ENCODE assay signal across 17 mouse cellular contexts in the genomic region with DNA sequence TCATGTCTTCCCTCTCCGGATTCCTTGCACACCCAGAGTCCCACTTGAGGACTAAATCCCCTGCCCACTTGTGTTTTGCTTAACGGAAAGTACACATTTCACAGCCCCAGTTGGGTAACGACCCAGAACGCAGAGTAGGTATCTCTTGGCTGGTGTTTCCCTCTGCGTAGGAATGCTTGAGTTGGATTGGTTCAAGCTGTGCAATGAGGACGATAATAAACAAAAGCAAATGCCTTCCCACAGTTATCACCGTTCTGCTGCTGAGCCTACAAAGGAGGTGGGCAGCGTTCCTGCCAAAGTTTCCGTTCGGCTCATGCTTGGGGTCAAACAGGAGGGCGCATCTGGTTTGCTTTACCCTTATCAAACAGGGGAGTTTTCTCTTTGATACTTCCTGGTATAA.
DNase-seq lines count a peak whose midpoint lies in the region; ATAC-seq lines count a peak whose summit lies in the region.
"Had no signal": no experiment of that assay in that cellular context is flagged by ENCODE, and none has a peak within 500 bp of the region (broad histone marks: within the 10 kb centered on the region; RNA-seq: fewer than 3 reads in every experiment).

No protein-coding gene starts in this region.

- WGBS in heart, embryonic 10.5 days: 46% methylated on average over 11 of the region's 11 CpGs
- 42% methylated on average over 11 of the region's 11 CpGs for WGBS in embryonic facial prominence, embryonic 15.5 days
- WGBS in stomach, embryonic 15.5 days: 61% methylated on average over 11 of the region's 11 CpGs

- H3K4me1 ChIP-seq in heart, embryonic 10.5 days: peaks cover 12% of the 10 kb centered on the region; the same call in 1 of the 2 replicates
- H3K4me1 ChIP-seq in embryonic facial prominence, embryonic 15.5 days: no peaks in the 10 kb centered on the region
- no peaks in the 10 kb centered on the region for H3K4me1 ChIP-seq in stomach, embryonic 15.5 days
- H3K4me1 ChIP-seq: liver, embryonic 12.5 days; neural tube, embryonic 15.5 days had no signal

- intact Hi-C loops in heart, postnatal 14 days (cut with DNase I): no loop called here

- peak; percentile 43; the same call in 1 of the 2 replicates for ATAC-seq in embryonic facial prominence, embryonic 15.5 days (ENCODE audit: insufficient number of reproducible peaks, low FRiP score, low TSS enrichment, low read depth)
- ATAC-seq in stomach, embryonic 15.5 days (ENCODE audit: insufficient read depth, low FRiP score, low read depth): no peak
- no peak for ATAC-seq in megakaryocyte-erythroid progenitor cell, adult 5-6 weeks (replicated peaks; ENCODE audit: low FRiP score, low TSS enrichment, poor library complexity, severe bottlenecking)
- ATAC-seq: forebrain, embryonic 16.5 days; liver, embryonic 12.5 days had no signal

- H3K9me3 ChIP-seq in heart, embryonic 10.5 days: no peaks in the 10 kb centered on the region
- no peaks in the 10 kb centered on the region for H3K9me3 ChIP-seq in embryonic facial prominence, embryonic 15.5 days (replicated peaks)
- H3K9me3 ChIP-seq in stomach, embryonic 15.5 days: no peaks in the 10 kb centered on the region
- H3K9me3 ChIP-seq: liver, embryonic 12.5 days; neural tube, embryonic 15.5 days had no signal

- no peaks in the 10 kb centered on the region for H3K27me3 ChIP-seq in heart, embryonic 10.5 days (ENCODE audit: insufficient read depth, poor library complexity, severe bottlenecking)
- no peaks in the 10 kb centered on the region for H3K27me3 ChIP-seq in embryonic facial prominence, embryonic 15.5 days
- H3K27me3 ChIP-seq in stomach, embryonic 15.5 days (replicated peaks): no peaks in the 10 kb centered on the region
- H3K27me3 ChIP-seq: liver, embryonic 12.5 days; neural tube, embryonic 15.5 days had no signal

- no peak for DNase-seq in heart, embryonic 10.5 days (ENCODE audit: low spot score)
- DNase-seq in heart, postnatal 14 days: no peak
- peak; percentile 4 for DNase-seq in lung, postnatal 25 days (ENCODE audit: low spot score)
- DNase-seq in lung, postnatal 4 days: no peak
- DNase-seq: adrenal gland, postnatal 10 days; cerebellum, adult 9-10 months; gastrocnemius, postnatal 14 days; kidney, postnatal 10 days; retina, postnatal 1 day; thymus, postnatal 4 days had no signal

- H3K36me3 ChIP-seq in heart, embryonic 10.5 days: no peaks in the 10 kb centered on the region
- H3K36me3 ChIP-seq in embryonic facial prominence, embryonic 15.5 days: no peaks in the 10 kb centered on the region
- H3K36me3 ChIP-seq in stomach, embryonic 15.5 days: no peaks in the 10 kb centered on the region
- H3K36me3 ChIP-seq: liver, embryonic 12.5 days; neural tube, embryonic 15.5 days had no signal

- H3K4me2 ChIP-seq in embryonic facial prominence, embryonic 15.5 days (replicated peaks): no peak overlapping the region
- H3K4me2 ChIP-seq in stomach, embryonic 15.5 days: no peak overlapping the region
- H3K4me2 ChIP-seq: hindbrain, embryonic 14.5 days; liver, embryonic 12.5 days; neural tube, embryonic 15.5 days had no signal

- H3K27ac ChIP-seq in heart, embryonic 10.5 days: peak overlapping the region; percentile 37; the same call in 1 of the 2 replicates
- 0 out of 2 replicates have a peak overlapping the region, but pooled peaks have one; percentile 11 for H3K27ac ChIP-seq in embryonic facial prominence, embryonic 15.5 days (replicated peaks)
- H3K27ac ChIP-seq in stomach, embryonic 15.5 days: peak overlapping the region; percentile 41; the same call in 1 of the 2 replicates
- H3K27ac ChIP-seq: hindbrain, embryonic 14.5 days; liver, embryonic 12.5 days; neural tube, embryonic 15.5 days had no signal

- no peak overlapping the region for H3K9ac ChIP-seq in embryonic facial prominence, embryonic 15.5 days
- no peak overlapping the region for H3K9ac ChIP-seq in stomach, embryonic 15.5 days
- H3K9ac ChIP-seq: hindbrain, embryonic 14.5 days; liver, embryonic 12.5 days; neural tube, embryonic 15.5 days had no signal

- H3K4me3 ChIP-seq in heart, embryonic 10.5 days: no peak overlapping the region
- H3K4me3 ChIP-seq in embryonic facial prominence, embryonic 15.5 days (replicated peaks): no peak overlapping the region
- H3K4me3 ChIP-seq in stomach, embryonic 15.5 days (replicated peaks): no peak overlapping the region
- H3K4me3 ChIP-seq: liver, embryonic 12.5 days; neural tube, embryonic 15.5 days had no signal
